Mouse (Mus musculus) myocyte (in vitro differentiated cells): ENCODE data around the gene Gm15294. TPM values are rescaled to one million over a fixed set of nuclear protein-coding genes. Genes with fewer than 3 reads are reported as not detected.

Experiments used
- H3K27me3 ChIP-seq: one replicate; pipeline ENCODE4 v1.6.1; 2011; ENCODE audit not compliant: control insufficient read depth, insufficient read depth, insufficient read length
- H3K36me3 ChIP-seq: one replicate; pipeline ENCODE4 v1.6.1; 2011; ENCODE audit not compliant: control insufficient read depth, insufficient read depth
- H3K4me2 ChIP-seq: one replicate; pipeline ENCODE4 v1.6.1; 2011; ENCODE audit warnings: low read depth, control low read depth
- H3K4me3 ChIP-seq: one replicate; pipeline ENCODE4 v1.5.1; 2011; ENCODE audit warnings: mild to moderate bottlenecking, control low read depth, moderate library complexity
- H3K79me2 ChIP-seq: one replicate; pipeline ENCODE4 v1.6.1; 2011; ENCODE audit not compliant: control insufficient read depth, insufficient read depth
- H3ac ChIP-seq: one replicate; pipeline ENCODE4 v1.6.1; 2011; ENCODE audit not compliant: control insufficient read depth, insufficient read length
- CEBPB ChIP-seq: IDR thresholded peaks from 2 replicates; pipeline ENCODE4 v1.6.1; 2011; ENCODE audit warnings: mild to moderate bottlenecking, moderate library complexity; ENCODE audit not compliant: poor library complexity, insufficient read depth, severe bottlenecking
- E2F4 ChIP-seq: IDR thresholded peaks from one replicate; pipeline ENCODE4 v1.6.1; 2011; ENCODE audit warnings: mild to moderate bottlenecking, control low read depth, moderate library complexity; ENCODE audit not compliant: insufficient read depth
- MAX ChIP-seq: IDR thresholded peaks from one replicate; pipeline ENCODE4 v1.6.1; 2011; ENCODE audit warnings: low read depth, mild to moderate bottlenecking, control low read depth
- MYOD1 ChIP-seq, 3 experiments: IDR thresholded peaks; one replicate each; pipeline ENCODE4 v1.6.1; 2011; ENCODE audit warnings: control low read depth in 2 of 3, low read depth in 2 of 3, mild to moderate bottlenecking in 2 of 3, moderate library complexity in 1 of 3; ENCODE audit not compliant: insufficient read length in 2 of 3, control insufficient read depth in 1 of 3
- MYOG ChIP-seq, 3 experiments: IDR thresholded peaks; one replicate each; pipeline ENCODE4 v1.6.1; 2011; ENCODE audit warnings: control low read depth in 2 of 3, low read depth in 2 of 3, mild to moderate bottlenecking in 2 of 3; ENCODE audit not compliant: insufficient read length in 2 of 3, control insufficient read depth in 1 of 3, insufficient read depth in 1 of 3
- POLR2A ChIP-seq: IDR thresholded peaks from one replicate; pipeline ENCODE4 v1.6.1; 2011; ENCODE audit warnings: low read depth, mild to moderate bottlenecking, control low read depth, moderate library complexity; ENCODE audit not compliant: insufficient read length
- POLR2AphosphoS2 ChIP-seq: IDR thresholded peaks from one replicate; pipeline ENCODE4 v1.6.1; 2011; ENCODE audit warnings: low read depth, control low read depth; ENCODE audit not compliant: insufficient read length
- REST ChIP-seq: IDR thresholded peaks from one replicate; pipeline ENCODE4 v1.6.1; 2011; ENCODE audit warnings: mild to moderate bottlenecking, control low read depth, moderate library complexity; ENCODE audit not compliant: insufficient read depth, insufficient read length
- SRF ChIP-seq: IDR thresholded peaks from one replicate; pipeline ENCODE4 v1.6.1; 2011; ENCODE audit warnings: low read depth; ENCODE audit not compliant: control insufficient read depth, insufficient read length
- TCF12 ChIP-seq: IDR thresholded peaks from one replicate; pipeline ENCODE4 v1.6.1; 2011; ENCODE audit warnings: mild to moderate bottlenecking, control low read depth; ENCODE audit not compliant: poor library complexity, insufficient read depth, severe bottlenecking
- TCF3 ChIP-seq: IDR thresholded peaks from one replicate; pipeline ENCODE4 v1.6.1; 2011; ENCODE audit warnings: low read depth, control low read depth; ENCODE audit not compliant: insufficient read length
- USF1 ChIP-seq: IDR thresholded peaks from one replicate; pipeline ENCODE4 v1.6.1; 2011; ENCODE audit warnings: low read depth, mild to moderate bottlenecking, control low read depth, moderate library complexity
- polyA plus RNA-seq: library from polyadenylated mRNA; unstranded; fragments of >200 nt; fragmentation: generic; extraction: Trizol; gene quantifications from one replicate; pipeline ENCODE4 v1.2.1, GENCODE M21; 2012; ENCODE audit warnings: missing spikeins

The Gm15294 gene
- not detected for polyA plus RNA-seq

GRCm38 (mm10) chrX:141875135-141875534 lies at the start of gene Gm15294:
Gm15294 (minus strand) TSS chrX:141875235.
- no peaks in the 10 kb centered on the region for H3K36me3 ChIP-seq
- H3ac ChIP-seq: no peak within 1 kb of the TSS
- H3K79me2 ChIP-seq: no peaks in the 10 kb centered on the region
- no peak within 1 kb of the TSS for H3K4me3 ChIP-seq
- TF ChIP-seq REST (no peak), MYOD1 (IDR thresholded peaks at IDR 0.05; ENCODE audit: control insufficient read depth in 1 of 3, insufficient read length in 2 of 3, low read depth in 2 of 3) (no peak), MAX (no peak), TCF12 (no peak), E2F4 (no peak), MYOG (IDR thresholded peaks at IDR 0.05; ENCODE audit: control insufficient read depth in 1 of 3, insufficient read depth in 1 of 3, insufficient read length in 2 of 3, low read depth in 2 of 3) (no peak), CEBPB (no peak), USF1 (no peak), POLR2A (no peak), TCF3 (no peak), POLR2AphosphoS2 (no peak), SRF (no peak)
- no peaks in the 10 kb centered on the region for H3K27me3 ChIP-seq
- H3K4me2 ChIP-seq: no peak within 1 kb of the TSS

- Histone ChIP-seq H3K4me2 (no peak overlapping the region), H3K27me3 (no peaks in the 10 kb centered on the region), H3K79me2 (no peaks in the 10 kb centered on the region), H3K36me3 (no peaks in the 10 kb centered on the region), H3ac (no peak overlapping the region), H3K4me3 (no peak overlapping the region)
- TF ChIP-seq TCF12 (no peak), SRF (no peak), MYOG (IDR thresholded peaks at IDR 0.05; ENCODE audit: control insufficient read depth in 1 of 3, insufficient read depth in 1 of 3, insufficient read length in 2 of 3, low read depth in 2 of 3) (no peak), CEBPB (no peak), POLR2A (no peak), REST (no peak), POLR2AphosphoS2 (no peak), E2F4 (no peak), USF1 (no peak), MAX (no peak), TCF3 (no peak), MYOD1 (IDR thresholded peaks at IDR 0.05; ENCODE audit: control insufficient read depth in 1 of 3, insufficient read length in 2 of 3, low read depth in 2 of 3) (no peak)
Observed at GRCm38 (mm10) chrX:141884336-141885048, 9.5 kb upstream of the Gm15294 start.

GRCm38 (mm10) chrX:141874024-141874423 lies 1.0 kb downstream of the Gm15294 start:
- H3K4me3 ChIP-seq: no peak overlapping the region
- no peaks in the 10 kb centered on the region for H3K36me3 ChIP-seq
- no peaks in the 10 kb centered on the region for H3K27me3 ChIP-seq
- TF ChIP-seq E2F4 (no peak), SRF (no peak), MAX (no peak), TCF12 (no peak)
- no peak overlapping the region for H3K4me2 ChIP-seq
- H3K79me2 ChIP-seq: no peaks in the 10 kb centered on the region
- no peak overlapping the region for H3ac ChIP-seq

- no peak overlapping the region for H3K4me3 ChIP-seq
- H3ac ChIP-seq: no peak overlapping the region
- no peaks in the 10 kb centered on the region for H3K36me3 ChIP-seq
- no peaks in the 10 kb centered on the region for H3K79me2 ChIP-seq
- H3K4me2 ChIP-seq: no peak overlapping the region
- TF ChIP-seq POLR2AphosphoS2 (no peak), TCF12 (no peak), E2F4 (no peak), USF1 (no peak), MYOG (IDR thresholded peaks at IDR 0.05; ENCODE audit: control insufficient read depth in 1 of 3, insufficient read depth in 1 of 3, insufficient read length in 2 of 3, low read depth in 2 of 3) (no peak), SRF (no peak), POLR2A (no peak), MYOD1 (IDR thresholded peaks at IDR 0.05; ENCODE audit: control insufficient read depth in 1 of 3, insufficient read length in 2 of 3, low read depth in 2 of 3) (no peak), MAX (no peak), TCF3 (no peak), CEBPB (no peak), REST (no peak)
- H3K27me3 ChIP-seq: no peaks in the 10 kb centered on the region
Observed at GRCm38 (mm10) chrX:141873597-141873996, 1.4 kb downstream of the Gm15294 start.
